Mouse (Mus musculus): ENCODE measurements around the gene Prkca.

Gene Prkca

DNA sequence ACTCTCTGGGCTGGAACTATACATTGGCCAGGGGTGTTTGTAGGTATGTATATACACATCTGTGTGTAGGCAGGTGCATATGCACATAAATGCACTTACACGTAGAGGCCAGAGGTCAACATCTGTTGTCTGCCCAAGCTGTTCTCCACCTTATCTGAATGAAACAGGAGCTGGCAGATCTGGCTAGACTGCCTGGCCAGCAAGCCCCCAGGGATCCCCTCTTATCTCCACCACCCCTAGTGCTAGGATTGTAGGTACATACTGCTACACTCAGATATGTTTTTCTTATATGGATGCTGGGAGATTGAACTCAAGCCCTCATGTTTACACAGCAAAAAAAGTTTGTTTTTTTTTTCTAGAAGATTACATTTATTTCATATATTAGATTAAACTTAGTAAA is 79.9 kb downstream of the Prkca start:
- CTCF ChIA-PET: no interaction called here

DNA sequence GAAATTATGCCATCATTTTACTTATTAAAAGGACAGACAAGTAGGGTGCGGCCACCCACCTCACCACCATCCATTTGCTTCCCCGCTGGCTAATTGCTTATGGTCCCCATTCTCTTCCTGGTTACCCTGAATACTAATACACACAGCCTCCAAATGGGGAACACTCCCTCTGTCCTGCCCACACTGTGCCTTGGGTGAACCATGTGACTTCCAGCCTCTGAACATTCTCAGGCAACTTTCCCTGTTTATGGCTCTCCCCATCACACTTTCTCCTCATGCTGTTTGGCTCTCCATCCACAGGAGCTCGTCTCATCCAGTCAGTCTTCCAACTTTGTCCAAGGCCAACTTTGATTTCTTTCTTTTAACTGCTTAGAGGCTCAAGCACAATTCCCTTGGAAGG is 80.3 kb downstream of the Prkca start:
- CTCF ChIA-PET: no interaction called here

GRCm38 (mm10) chr11:108261751-108262160 is 82.0 kb downstream of the Prkca start:
- CTCF ChIA-PET: no interaction called here

GRCm38 (mm10) chr11:108260775-108261517 is 82.8 kb downstream of the Prkca start:
- CTCF ChIA-PET: interaction anchor here (1.1 kb wide), 1 partner anchor 352 kb away, joined by 6 read pairs; no protein-coding TSS in a partner anchor

DNA sequence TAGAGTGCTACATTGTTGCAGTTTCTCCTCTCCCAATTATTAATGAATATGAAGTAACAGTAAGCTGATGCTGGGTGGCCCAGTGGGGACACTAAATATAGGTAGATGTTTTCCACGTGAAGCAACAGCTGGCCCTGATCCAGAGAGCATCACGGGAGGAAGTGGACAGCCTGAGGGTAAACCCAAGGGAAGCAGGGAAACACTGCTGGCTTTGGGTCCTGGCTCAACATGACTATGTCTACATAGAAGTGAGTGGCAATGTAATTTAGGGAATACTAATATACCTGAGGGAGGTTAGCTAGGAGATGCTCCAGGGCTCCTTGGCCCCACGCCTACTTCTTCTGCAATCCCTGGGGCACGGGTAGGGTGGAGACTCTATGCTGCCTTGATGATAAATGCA is 84.3 kb downstream of the Prkca start:
- CTCF ChIA-PET: no interaction called here

DNA sequence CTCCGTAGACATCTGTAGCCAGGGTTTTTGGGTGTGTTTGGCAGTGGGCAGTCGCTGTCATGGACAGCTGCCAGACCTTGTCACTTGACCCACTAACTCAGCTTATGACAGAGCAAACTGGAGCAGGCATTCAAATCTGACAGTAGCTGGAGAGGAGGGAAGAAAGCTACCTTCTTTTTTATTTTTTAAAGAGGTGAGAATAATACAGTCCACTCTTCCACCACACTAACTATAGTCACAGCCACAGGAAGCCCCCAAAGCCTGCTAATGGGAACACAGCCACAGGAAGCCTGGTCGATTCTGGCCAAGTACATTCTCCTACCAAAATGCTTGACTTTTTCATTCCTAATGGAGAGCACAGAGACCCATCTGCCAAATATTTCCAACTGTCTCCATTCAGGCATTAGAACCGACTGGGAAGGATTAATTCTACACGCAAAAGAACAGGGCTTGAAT is 84.9 kb downstream of the Prkca start:
- CTCF ChIA-PET: interaction anchor here (0.7 kb wide), 1 partner anchor 11 kb away, joined by 3 read pairs; no protein-coding TSS in a partner anchor

- CTCF ChIA-PET: no interaction called here
Measured at GRCm38 (mm10) chr11:108257921-108258320, 85.8 kb downstream of the Prkca start.

DNA sequence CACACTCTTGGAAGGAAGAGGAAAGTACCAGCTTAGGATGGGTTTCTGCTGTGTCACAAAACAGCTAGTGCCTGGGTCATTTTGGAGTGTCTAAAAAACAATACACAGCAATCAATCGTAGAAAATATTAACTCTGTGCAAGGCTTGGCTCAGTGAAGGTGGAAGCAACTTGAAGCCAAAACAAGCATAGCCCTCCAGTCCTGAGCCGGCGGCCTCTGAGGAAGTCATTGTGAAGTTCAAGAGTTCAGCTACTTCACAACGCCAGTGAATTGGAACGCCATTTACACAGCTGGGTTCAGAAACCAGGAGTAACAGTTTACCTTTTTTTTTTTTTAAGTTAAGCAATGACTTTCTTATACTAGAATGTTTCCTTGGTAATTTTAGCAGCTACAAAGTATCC is 89.0 kb downstream of the Prkca start:
- CTCF ChIA-PET: interaction anchor here (0.6 to 0.8 kb wide), 2 partner anchors 12 to 88 kb away, joined by 3 read pairs; no protein-coding TSS in a partner anchor

GRCm38 (mm10) chr11:108251924-108252775 is 91.6 kb downstream of the Prkca start:
- CTCF ChIA-PET: no interaction called here

- CTCF ChIA-PET: no interaction called here
Measured at GRCm38 (mm10) chr11:108250829-108251637, 92.7 kb downstream of the Prkca start.

GRCm38 (mm10) chr11:108250146-108250635 is 93.5 kb downstream of the Prkca start:
- CTCF ChIA-PET: interaction anchor here (0.7 kb wide), 2 partner anchors 73 to 86 kb away, joined by 9 to 13 read pairs; no protein-coding TSS in a partner anchor

DNA sequence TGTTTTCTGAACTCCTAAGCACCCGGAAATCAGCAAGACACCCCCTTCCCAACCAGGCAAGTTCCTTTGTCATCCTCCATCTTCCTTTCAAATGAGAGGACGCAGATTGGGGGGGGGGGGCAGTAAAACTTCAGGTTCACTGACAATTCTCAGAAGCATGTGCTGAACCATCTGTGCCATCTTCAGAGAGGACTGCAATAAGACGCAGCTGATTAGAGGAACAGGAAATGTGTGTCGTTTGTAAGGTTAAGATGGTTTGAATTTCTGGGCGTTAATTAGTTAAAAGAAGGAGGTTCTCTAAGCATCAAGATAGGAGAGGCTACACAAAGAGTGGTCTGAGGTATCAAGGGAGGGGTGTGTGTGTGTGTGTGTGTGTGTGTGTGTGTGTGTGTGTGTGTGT is 94.2 kb downstream of the Prkca start:
- CTCF ChIA-PET: interaction anchor here (0.7 kb wide), 2 partner anchors 72 to 85 kb away, joined by 9 to 13 read pairs; no protein-coding TSS in a partner anchor

- CTCF ChIA-PET: interaction anchor here (0.6 kb wide), 1 partner anchor 53 kb away, joined by 3 read pairs; no protein-coding TSS in a partner anchor
Measured at GRCm38 (mm10) chr11:108249047-108249403, 94.7 kb downstream of the Prkca start.

GRCm38 (mm10) chr11:108248218-108249046 is 95.3 kb downstream of the Prkca start:
- CTCF ChIA-PET: interaction anchor here (0.5 to 0.6 kb wide), 2 partner anchors 10 to 53 kb away, joined by 3 read pairs; no protein-coding TSS in a partner anchor

GRCm38 (mm10) chr11:108247121-108247863 is 96.4 kb downstream of the Prkca start:
- CTCF ChIA-PET: no interaction called here

DNA sequence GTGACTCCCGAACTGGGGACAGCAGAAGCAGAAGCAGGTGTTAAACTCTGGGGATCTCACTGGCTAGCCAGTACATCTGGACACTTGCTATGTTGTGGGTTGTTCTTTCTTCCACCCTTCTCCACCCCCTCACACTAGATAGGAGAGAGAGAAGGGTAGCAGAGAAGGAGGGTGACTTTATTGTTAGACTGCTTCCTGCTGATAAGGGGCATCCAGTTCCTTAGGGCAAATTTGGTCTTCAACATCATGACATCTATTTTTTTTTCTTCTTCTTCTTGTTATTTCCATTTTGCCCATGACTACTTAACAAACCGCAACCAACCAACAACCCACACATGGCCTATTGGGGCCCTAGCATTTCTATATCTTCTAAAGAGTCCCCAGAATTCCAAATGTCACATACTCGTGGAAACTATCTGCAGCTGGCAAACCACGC is 97.4 kb downstream of the Prkca start:
- CTCF ChIA-PET: no interaction called here

DNA sequence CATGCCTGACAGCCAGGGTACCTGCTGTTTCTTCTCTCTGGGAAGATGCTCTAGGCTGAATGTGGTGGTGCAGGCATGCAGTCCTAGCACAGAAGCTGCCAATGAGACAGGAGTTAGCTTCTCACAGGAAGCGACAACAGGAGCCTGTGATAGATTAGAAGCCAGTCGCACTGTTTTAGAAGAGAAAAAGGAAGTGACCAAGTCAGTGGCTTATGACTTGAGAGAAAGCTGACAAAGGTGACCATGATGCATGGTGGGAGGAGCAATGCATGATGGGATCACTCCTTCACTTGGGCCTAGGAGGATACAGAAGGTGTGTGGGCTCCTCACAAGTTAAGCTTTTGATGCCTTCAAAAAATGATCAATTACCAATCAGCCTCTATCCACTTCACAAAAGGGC is 99.5 kb downstream of the Prkca start:
- CTCF ChIA-PET: no interaction called here

- CTCF ChIA-PET: interaction anchor here (1.2 kb wide), 1 partner anchor 69 kb away, joined by 3 read pairs; no protein-coding TSS in a partner anchor
Measured at GRCm38 (mm10) chr11:108243633-108244032, 100.1 kb downstream of the Prkca start.

- CTCF ChIA-PET: no interaction called here
Measured at GRCm38 (mm10) chr11:108240924-108241498, 102.7 kb downstream of the Prkca start.

All from spleen, embryonic (tissue).